Mouse (Mus musculus): ENCODE measurements around the gene Usp29.

GRCm38 (mm10) chr7:6793811-6794210, 63.4 kb downstream of the Usp29 start:
- TF ChIP-seq GATA1 (IDR thresholded peaks at IDR 0.05; ENCODE audit: low read length) (no peak), TAL1 (IDR thresholded peaks at IDR 0.05; ENCODE audit: low read length) (no peak)

Data from erythroblast, embryonic 14.5 days (primary cell).